Mouse (Mus musculus): ENCODE results near the gene Zdhhc17. TPM values are rescaled to one million over a fixed set of nuclear protein-coding genes. Genes with fewer than 3 reads are reported as not detected.

Gene Zdhhc17
- polyA plus RNA-seq, 1 experiment from 2014 or later: 29.8 TPM

DNA sequence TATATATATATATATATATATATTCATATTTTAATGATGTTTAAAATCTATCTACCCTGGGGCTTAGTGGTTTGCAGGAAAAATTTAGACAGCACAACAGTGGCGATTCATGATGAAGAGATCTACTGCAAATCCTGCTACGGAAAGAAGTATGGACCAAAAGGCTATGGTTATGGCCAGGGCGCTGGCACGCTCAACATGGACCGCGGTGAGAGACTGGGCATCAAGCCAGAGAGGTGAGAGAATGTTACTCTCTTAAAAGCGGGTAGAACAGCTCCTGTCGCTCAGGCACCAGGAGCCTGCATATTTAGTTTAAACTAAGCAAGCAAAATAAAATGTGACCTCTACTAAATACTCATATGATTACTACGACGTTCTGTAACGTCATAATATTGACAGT lies 74.9 kb downstream of the Zdhhc17 start:
- no peak overlapping the region for H3K4me3 ChIP-seq
- ATAC-seq (ENCODE audit: insufficient number of reproducible peaks, insufficient read depth, low FRiP score, low TSS enrichment, low read depth): no peak
- H3K27ac ChIP-seq: no peak overlapping the region
- H3K4me1 ChIP-seq: peaks cover 24% of the 10 kb centered on the region
- no peak overlapping the region for H3K9ac ChIP-seq
- 92% methylated on average over 11 of the region's 11 CpGs for WGBS
- H3K27me3 ChIP-seq: no peaks in the 10 kb centered on the region
- H3K36me3 ChIP-seq: peaks cover 25% of the 10 kb centered on the region
- no peak overlapping the region for H3K4me2 ChIP-seq
- no peaks in the 10 kb centered on the region for H3K9me3 ChIP-seq

DNA sequence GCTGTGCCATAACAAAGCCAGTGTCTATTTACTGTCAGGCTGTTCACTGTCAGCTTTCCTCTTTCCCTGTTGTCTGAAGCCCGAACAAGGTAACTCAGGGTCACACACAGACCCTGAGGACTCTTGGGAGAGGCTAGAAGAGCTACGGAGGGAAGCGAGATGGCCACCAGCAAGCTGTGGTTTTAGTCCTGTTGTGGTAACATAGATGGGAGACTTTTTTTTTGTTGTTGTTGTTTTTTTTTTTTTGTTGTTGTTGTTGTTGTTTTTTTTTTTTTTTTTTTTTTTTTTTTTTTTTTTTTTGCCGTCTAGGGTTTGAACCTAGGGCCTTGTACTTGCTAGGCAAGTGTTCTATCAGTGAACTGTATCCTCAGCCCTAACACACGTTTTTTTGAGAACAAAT lies 76.4 kb downstream of the Zdhhc17 start:
- 77% methylated on average over 5 of the region's 5 CpGs for WGBS
- H3K27me3 ChIP-seq: no peaks in the 10 kb centered on the region
- H3K4me3 ChIP-seq: no peak overlapping the region
- H3K36me3 ChIP-seq: peaks cover 18% of the 10 kb centered on the region; the same call in 1 of the 2 replicates
- H3K9ac ChIP-seq: no peak overlapping the region
- no peak overlapping the region for H3K27ac ChIP-seq
- H3K9me3 ChIP-seq: no peaks in the 10 kb centered on the region
- no peak for ATAC-seq (ENCODE audit: insufficient number of reproducible peaks, insufficient read depth, low FRiP score, low TSS enrichment, low read depth)
- H3K4me2 ChIP-seq: no peak overlapping the region
- H3K4me1 ChIP-seq: peaks cover 39% of the 10 kb centered on the region

DNA sequence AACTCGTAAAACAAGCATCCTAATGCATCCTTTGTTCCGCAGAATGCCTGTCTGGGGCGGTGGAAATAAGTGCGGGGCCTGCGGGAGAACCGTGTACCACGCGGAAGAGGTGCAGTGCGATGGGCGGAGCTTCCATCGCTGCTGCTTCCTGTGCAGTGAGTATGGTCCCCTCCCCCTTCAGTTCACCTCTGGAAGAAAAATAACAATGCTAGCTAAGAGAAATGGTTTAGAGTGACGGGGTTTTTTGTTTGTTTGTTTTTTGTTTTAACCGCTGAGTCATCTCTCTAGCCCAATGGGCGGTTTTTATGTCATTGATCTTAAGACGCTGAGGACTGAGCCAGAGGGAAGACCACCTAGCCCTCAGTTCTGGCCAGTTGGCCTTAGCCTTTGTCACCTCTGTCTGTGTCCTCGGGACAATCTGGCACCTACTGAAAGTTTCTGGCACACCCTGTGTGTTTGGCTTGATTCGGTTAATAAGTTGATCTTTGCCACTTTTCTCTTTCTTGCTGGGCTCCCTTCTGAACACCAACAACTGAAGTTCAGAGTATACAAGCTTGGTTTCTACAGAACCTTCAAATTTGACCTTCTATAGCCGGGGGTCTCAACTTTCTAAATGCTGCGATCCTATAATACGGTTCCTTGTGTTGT lies 77.9 kb downstream of the Zdhhc17 start:
- no peaks in the 10 kb centered on the region for H3K27me3 ChIP-seq
- H3K4me3 ChIP-seq: peak overlapping the region; percentile 20; the same call in 1 of the 2 replicates
- peak overlapping the region; percentile 11; the same call in 1 of the 2 replicates for H3K9ac ChIP-seq
- peaks cover 54% of the 10 kb centered on the region for H3K4me1 ChIP-seq
- no peaks in the 10 kb centered on the region for H3K9me3 ChIP-seq
- peak; percentile 73 for ATAC-seq (ENCODE audit: insufficient number of reproducible peaks, insufficient read depth, low FRiP score, low TSS enrichment, low read depth)
- H3K4me2 ChIP-seq: peak overlapping the region; percentile 50
- H3K36me3 ChIP-seq: peaks cover 4% of the 10 kb centered on the region; the same call in 1 of the 2 replicates
- WGBS: 53% methylated on average over 20 of the region's 20 CpGs
- H3K27ac ChIP-seq: peak overlapping the region; percentile 84

DNA sequence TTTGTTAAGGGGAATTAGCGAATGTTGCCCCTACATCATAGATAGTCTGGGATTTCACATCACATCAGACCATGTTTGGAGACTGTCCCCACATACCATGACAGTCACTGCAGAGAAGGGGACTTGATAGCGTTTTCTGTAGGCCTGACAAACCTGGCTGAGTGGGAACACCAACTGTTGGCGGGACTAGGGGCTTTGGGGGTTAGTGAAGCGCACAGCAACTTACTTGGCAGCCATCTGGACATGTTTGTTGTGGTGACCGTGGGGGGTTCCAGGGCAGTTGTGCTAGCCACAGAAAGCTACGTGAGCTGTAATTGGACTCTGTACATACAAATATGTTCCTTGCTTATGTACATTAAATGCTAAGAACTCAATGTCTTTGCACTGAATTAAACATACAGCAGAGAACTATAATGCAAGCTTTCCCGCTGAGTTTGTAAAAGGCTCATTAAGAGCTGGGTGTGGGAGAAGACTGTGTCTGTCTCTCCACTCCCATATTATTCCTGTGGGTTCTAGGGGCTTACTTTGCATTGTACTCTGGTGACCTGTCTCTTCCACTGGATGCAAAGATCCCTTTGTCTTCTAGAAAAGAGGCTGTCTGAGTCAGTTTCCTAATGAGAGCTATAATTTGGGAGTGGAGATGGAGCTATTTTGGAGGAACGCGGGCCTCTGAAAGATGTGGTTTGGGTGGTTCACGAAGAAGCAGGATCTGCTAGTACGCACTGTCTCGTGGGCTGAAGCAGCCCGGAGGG lies 78.6 kb downstream of the Zdhhc17 start:
- H3K4me3 ChIP-seq: peak overlapping the region; percentile 20; the same call in 1 of the 2 replicates
- ATAC-seq (ENCODE audit: insufficient number of reproducible peaks, insufficient read depth, low FRiP score, low TSS enrichment, low read depth): 0 out of 2 replicates have a peak, but pooled peaks have one; percentile 26
- H3K27ac ChIP-seq: peak overlapping the region; percentile 84

DNA sequence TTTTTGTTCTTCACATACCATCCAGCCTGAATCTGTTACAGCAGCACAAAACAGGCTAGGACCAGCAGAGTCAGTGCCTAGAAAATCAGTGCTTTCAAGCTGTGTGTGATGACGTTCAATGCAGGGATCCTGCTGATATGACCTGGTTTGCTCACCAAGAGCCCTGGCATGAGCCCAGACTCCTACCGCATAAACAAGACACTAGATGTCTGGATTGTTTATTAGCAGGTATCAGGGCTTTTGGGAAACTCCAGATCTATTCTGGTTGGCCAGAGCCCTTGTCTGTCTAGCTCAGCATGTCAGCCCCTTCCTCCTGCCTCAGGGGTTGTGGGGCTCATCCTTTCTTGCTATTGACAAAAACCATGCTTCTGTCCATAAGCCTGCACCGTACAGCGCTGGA lies 80.2 kb downstream of the Zdhhc17 start:
- no peak overlapping the region for H3K9ac ChIP-seq
- no peaks in the 10 kb centered on the region for H3K9me3 ChIP-seq
- no peak for ATAC-seq (ENCODE audit: insufficient number of reproducible peaks, insufficient read depth, low FRiP score, low TSS enrichment, low read depth)
- WGBS: 57% methylated on average over 4 of the region's 4 CpGs
- H3K27ac ChIP-seq: peak overlapping the region; percentile 7; the same call in 1 of the 2 replicates
- no peaks in the 10 kb centered on the region for H3K36me3 ChIP-seq
- no peak overlapping the region for H3K4me2 ChIP-seq
- H3K4me1 ChIP-seq: peaks cover 71% of the 10 kb centered on the region
- no peaks in the 10 kb centered on the region for H3K27me3 ChIP-seq
- no peak overlapping the region for H3K4me3 ChIP-seq

More for the DNA sequence above, 78.6 kb downstream of the Zdhhc17 start:
- Histone ChIP-seq H3K27me3 (no peaks in the 10 kb centered on the region), H3K9ac (peak overlapping the region; percentile 11; the same call in 1 of the 2 replicates), H3K4me1 (peaks cover 61% of the 10 kb centered on the region), H3K36me3 (no peaks in the 10 kb centered on the region; the same call in 1 of the 2 replicates), H3K9me3 (no peaks in the 10 kb centered on the region), H3K4me2 (peak overlapping the region; percentile 50)
- 31% methylated on average over 13 of the region's 13 CpGs for WGBS

DNA sequence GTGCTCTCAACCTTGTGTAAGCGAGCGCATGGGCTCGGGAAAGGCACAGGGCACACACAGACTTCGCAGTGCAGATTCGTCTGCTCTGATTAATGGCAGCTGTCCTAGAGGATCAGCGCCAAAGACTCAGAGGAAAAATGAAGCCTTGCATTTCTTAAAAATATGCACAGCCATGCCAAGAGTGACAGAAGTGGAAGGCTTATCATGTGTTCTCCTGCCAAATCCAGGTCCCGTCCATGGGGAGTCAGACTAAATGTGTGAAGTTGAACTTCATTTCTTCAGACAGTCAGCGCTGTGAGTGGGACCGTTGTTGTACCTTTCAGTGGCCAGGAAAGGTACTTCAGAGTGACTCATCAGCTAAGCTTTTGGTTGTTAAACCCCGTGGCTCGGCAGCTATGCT lies 82.4 kb downstream of the Zdhhc17 start:
- H3K4me2 ChIP-seq: peak overlapping the region; percentile 32
- ATAC-seq (ENCODE audit: insufficient number of reproducible peaks, insufficient read depth, low FRiP score, low TSS enrichment, low read depth): no peak
- no peak overlapping the region for H3K9ac ChIP-seq
- H3K36me3 ChIP-seq: no peaks in the 10 kb centered on the region
- H3K4me3 ChIP-seq: no peak overlapping the region
- peaks cover 74% of the 10 kb centered on the region for H3K4me1 ChIP-seq
- no peaks in the 10 kb centered on the region for H3K27me3 ChIP-seq
- H3K27ac ChIP-seq: peak overlapping the region; percentile 48
- no peaks in the 10 kb centered on the region for H3K9me3 ChIP-seq
- WGBS: 41% methylated on average over 11 of the region's 11 CpGs

DNA sequence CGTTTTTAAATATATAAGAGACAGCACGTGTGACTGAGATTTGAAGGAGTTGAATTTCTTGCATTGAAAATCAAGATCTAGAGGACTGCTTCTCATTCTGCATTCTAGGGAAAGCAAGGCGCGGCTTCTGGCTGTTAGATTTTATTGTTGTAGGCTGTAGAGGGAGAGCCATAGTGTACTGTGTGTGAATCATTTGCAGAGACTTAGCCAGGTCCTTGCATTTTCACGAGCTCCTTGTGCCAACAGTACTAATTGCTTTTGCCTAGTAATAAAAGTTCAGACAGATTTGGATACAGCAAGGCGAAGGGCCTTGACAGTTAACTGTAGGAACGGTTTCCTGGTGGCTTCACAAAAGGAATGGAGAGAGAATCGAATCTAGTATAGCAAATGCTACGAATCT lies 87.3 kb downstream of the Zdhhc17 start:
- Histone ChIP-seq H3K9me3 (no peaks in the 10 kb centered on the region), H3K9ac (peak overlapping the region; percentile 38; the same call in 1 of the 2 replicates), H3K36me3 (no peaks in the 10 kb centered on the region), H3K27ac (no peak overlapping the region), H3K4me1 (peaks cover 58% of the 10 kb centered on the region), H3K4me2 (peak overlapping the region; percentile 90), H3K4me3 (peak overlapping the region; percentile 72), H3K27me3 (no peaks in the 10 kb centered on the region)
- WGBS: 73% methylated on average over 9 of the region's 9 CpGs
- ATAC-seq (ENCODE audit: insufficient number of reproducible peaks, insufficient read depth, low FRiP score, low TSS enrichment, low read depth): no peak

DNA sequence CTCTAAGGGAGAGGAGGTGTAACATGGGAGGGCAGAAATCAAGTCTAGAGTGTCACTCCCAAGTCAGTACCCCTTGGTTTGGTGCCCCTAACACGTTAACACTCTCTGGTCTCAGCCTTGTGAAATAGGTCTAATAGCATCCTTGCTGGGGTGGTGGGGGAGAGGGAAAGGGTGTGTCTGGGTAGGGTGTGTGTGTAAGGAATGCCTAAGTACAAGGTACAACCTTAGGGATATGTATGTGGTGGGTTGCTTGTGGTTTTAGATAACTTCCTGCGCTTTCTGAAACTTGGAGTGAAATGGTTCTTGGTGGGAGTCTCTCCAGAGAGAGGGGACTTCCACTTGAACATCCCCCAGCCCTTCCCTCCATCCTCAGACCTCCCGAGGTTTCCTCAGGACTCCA lies 88.0 kb downstream of the Zdhhc17 start:
- Histone ChIP-seq H3K4me3 (peak overlapping the region; percentile 72), H3K36me3 (no peaks in the 10 kb centered on the region), H3K9me3 (no peaks in the 10 kb centered on the region), H3K4me1 (peaks cover 51% of the 10 kb centered on the region), H3K27me3 (no peaks in the 10 kb centered on the region), H3K9ac (peak overlapping the region; percentile 38; the same call in 1 of the 2 replicates), H3K4me2 (peak overlapping the region; percentile 90), H3K27ac (no peak overlapping the region)
- no peak for ATAC-seq (ENCODE audit: insufficient number of reproducible peaks, insufficient read depth, low FRiP score, low TSS enrichment, low read depth)
- WGBS: 67% methylated on average over 3 of the region's 3 CpGs

DNA sequence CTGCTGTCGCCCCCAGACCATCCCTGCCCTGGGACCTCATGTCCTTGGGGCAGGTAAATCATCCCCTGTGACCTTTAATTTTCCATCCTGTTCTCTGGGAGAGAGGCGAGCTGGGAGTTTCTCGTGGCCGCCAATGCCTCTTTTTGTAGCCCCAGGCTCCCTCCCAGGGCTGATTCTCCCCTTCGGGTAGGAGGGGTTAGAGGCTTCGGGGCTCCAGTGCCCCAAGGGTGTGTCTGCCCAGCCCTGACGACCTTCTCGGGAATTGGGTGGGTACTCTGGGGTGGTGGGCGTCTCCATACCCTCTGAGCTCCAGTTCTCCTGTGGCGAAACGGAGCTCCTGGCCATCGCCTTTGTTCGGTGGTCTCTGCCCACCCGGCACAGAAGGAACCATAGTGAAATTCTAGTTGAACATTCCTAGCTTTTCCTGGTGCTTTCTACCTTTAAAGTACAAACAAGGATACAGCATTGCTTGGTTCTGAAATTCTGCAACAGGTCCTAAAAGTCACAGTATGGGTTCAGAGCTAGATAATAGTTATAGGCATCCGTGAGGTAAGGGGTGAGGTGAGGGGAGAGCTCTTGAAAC lies 89.5 kb downstream of the Zdhhc17 start:
- Histone ChIP-seq H3K9me3 (no peaks in the 10 kb centered on the region), H3K4me2 (peak overlapping the region; percentile 90), H3K4me3 (peak overlapping the region; percentile 72), H3K4me1 (peaks cover 43% of the 10 kb centered on the region), H3K27me3 (no peaks in the 10 kb centered on the region), H3K9ac (peak overlapping the region; percentile 87), H3K36me3 (no peaks in the 10 kb centered on the region), H3K27ac (peak overlapping the region; percentile 98)
- peak; percentile 60 for ATAC-seq (ENCODE audit: insufficient number of reproducible peaks, insufficient read depth, low FRiP score, low TSS enrichment, low read depth)
- WGBS: under 1% methylated on average over 15 of the region's 15 CpGs

DNA sequence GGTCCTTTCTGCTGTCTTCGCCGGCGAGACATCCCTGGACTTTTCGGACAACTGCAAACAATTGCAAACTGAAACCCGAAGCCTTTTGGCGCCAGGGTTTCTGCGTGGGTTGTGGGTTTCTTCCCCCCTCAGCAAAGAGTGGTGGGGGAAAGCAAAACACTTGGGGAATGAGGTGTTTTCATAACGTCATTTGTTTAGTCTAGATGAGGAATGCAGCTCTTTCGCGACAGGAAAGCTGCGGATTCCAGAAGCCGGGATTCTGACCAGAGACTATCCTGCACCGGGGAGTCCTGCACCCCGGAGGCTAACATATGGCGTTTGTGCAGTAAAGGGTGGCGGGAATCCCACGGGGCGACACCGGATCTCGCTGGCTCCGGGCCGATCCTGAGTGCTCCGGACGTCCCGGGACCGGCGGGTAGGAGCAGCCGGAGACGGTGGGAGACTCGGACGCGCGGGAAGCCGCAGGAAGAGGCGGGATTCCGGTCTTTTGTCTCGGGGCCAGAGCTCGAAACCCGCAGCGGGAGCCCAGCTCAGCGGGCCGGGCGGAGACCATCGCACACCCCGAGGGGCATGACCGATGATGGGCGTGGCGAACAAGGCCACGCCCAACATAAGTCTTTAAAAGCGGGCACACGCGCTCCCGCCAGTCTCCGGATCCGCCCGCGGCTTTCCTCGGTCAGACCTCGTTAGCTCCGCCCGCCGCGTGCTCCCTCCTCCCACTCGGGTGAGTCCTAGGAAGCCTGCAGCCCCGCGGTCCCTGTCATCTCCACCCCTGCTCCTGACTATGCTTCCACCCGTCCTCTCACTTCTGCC lies 90.2 kb downstream of the Zdhhc17 start, which contains the start of gene Csrp2:
Gene Csrp2, plus strand, starts transcription at position 259 of the 813 bp plus-strand sequence.
- under 1% methylated on average over 60 of the region's 67 CpGs for WGBS
- Histone ChIP-seq H3K4me1 (peaks cover 42% of the 10 kb centered on the region), H3K9me3 (no peaks in the 10 kb centered on the region), H3K9ac (peak within 1 kb of the TSS; percentile 87), H3K27ac (peak within 1 kb of the TSS; percentile 98), H3K4me3 (peak within 1 kb of the TSS; percentile 72), H3K27me3 (no peaks in the 10 kb centered on the region), H3K36me3 (no peaks in the 10 kb centered on the region), H3K4me2 (peak within 1 kb of the TSS; percentile 90)
- peak; percentile 85 for ATAC-seq (ENCODE audit: insufficient number of reproducible peaks, insufficient read depth, low FRiP score, low TSS enrichment, low read depth)
